Mouse (Mus musculus) small intestine, adult 2 months (tissue): ENCODE measurements around the gene Bak1.
A peak's percentile ranks its signal among the peaks of the same experiment; 100 is the strongest.

Source experiments
- CTCF ChIP-seq: fragments of 200-500 bp; IDR thresholded peaks from 2 replicates; pipeline ENCODE4 v1.5.1; 2012; ENCODE audit warnings: low read depth, mild to moderate bottlenecking, control low read depth, inconsistent platforms, low read length, moderate library complexity, mixed read lengths; ENCODE audit not compliant: insufficient replicate concordance, insufficient read length; ENCODE audit errors: extremely low read depth
- POLR2A ChIP-seq: fragments of 200-500 bp; IDR thresholded peaks from 2 replicates; pipeline ENCODE4 v1.6.1; 2012; ENCODE audit warnings: low read depth, mild to moderate bottlenecking, control low read depth, inconsistent platforms, low read length, moderate library complexity

GRCm38 (mm10) chr17:26972703-26973574, 55.9 kb downstream of the Bak1 start, which contains the start of gene Zbtb9:
- TF ChIP-seq CTCF (no peak; the same call in 1 of the 2 replicates), POLR2A (peak; percentile 95)
